Mouse (Mus musculus) lung, adult 2 months (tissue): ENCODE data around the gene Hira.
"Not testable (repeated sequence)": the region's sequence is repeated elsewhere in the genome, so short reads cannot be mapped to it uniquely, and the experiment has no call there.

ENCODE experiments used
- CTCF ChIP-seq: fragments of 200-500 bp; IDR thresholded peaks from 2 replicates; pipeline ENCODE4 v1.5.1; 2011; ENCODE audit warnings: mild to moderate bottlenecking, low read length, control low read depth; ENCODE audit not compliant: insufficient read depth
- POLR2A ChIP-seq: fragments of 200-500 bp; IDR thresholded peaks from 2 replicates; pipeline ENCODE4 v1.6.1; 2011; ENCODE audit warnings: low read depth, mild to moderate bottlenecking, control low read depth, low read length, borderline replicate concordance; ENCODE audit errors: extremely low read depth

DNA sequence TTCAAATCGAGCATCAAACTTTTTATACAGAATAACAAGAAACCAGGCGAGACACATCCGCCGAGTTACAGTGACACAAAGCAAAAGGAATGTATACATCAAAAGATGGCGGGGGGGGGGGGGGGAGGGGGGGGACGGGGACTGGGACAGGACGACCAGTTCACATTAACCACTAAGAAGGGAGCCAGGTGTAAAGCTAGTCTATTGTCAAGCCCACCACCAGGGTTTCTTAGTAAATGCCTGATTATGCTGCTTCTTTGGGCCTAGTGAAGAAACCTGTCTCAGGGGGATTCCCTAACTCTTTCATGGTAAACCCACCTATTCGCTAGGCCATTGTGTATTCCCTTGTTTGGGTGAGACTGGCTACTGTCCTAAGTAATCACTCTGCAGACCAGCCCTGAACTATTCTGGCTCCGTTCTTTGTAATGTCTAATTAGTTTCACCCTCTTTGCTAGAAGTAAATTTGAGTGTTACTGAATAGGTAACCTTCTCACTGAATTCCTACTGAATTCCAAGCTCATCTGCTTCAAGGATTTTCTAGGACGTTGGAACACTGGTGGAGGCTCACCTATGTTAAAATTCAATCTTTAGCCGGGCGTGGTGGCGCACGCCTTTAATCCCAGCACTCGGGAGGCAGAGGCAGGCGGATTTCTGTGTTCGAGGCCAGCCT is 27.2 kb upstream of the Hira start:
- TF ChIP-seq CTCF, POLR2A: not testable (repeated sequence)
